Mouse (Mus musculus): Measurements from ENCODE around the gene Hist2h3c1.
"Not testable (repeated sequence)": the region's sequence is repeated elsewhere in the genome, so short reads cannot be mapped to it uniquely, and the experiment has no call there.

Hist2h3c1 gene

GRCm38 (mm10) chr3:96234914-96235313 lies 11.6 kb upstream of the Hist2h3c1 start:
- in situ Hi-C loops (cut with MseI, MboI): no loop called here

- in situ Hi-C loops (cut with MseI, MboI): no loop called here
Measured at GRCm38 (mm10) chr3:96235836-96236235, 10.6 kb upstream of the Hist2h3c1 start.

- in situ Hi-C loops (cut with MseI, MboI): no loop called here
Measured at GRCm38 (mm10) chr3:96236834-96237334, 9.6 kb upstream of the Hist2h3c1 start.

GRCm38 (mm10) chr3:96237335-96237903 lies 9.1 kb upstream of the Hist2h3c1 start:
- in situ Hi-C loops (cut with MseI, MboI): no loop called here

GRCm38 (mm10) chr3:96237904-96238511 lies 8.5 kb upstream of the Hist2h3c1 start:
- in situ Hi-C loops (cut with MseI, MboI): no loop called here

GRCm38 (mm10) chr3:96238954-96239793 lies 7.3 kb upstream of the Hist2h3c1 start, which contains the start of gene Hist2h3c2:
Gene Hist2h3c2 (minus strand): TSS chr3:96239127.
- in situ Hi-C loops (cut with MseI, MboI): not testable (repeated sequence)

- in situ Hi-C loops (cut with MseI, MboI): not testable (repeated sequence)
Measured at GRCm38 (mm10) chr3:96239949-96240798, 6.3 kb upstream of the Hist2h3c1 start, which contains the start of gene Hist2h2aa2. Gene Hist2h2aa2 (minus strand): TSS chr3:96240276.

GRCm38 (mm10) chr3:96240799-96241197 lies 5.7 kb upstream of the Hist2h3c1 start:
- in situ Hi-C loops (cut with MseI, MboI): no loop called here

- in situ Hi-C loops (cut with MseI, MboI): no loop called here
Measured at GRCm38 (mm10) chr3:96243921-96244572, 2.4 kb upstream of the Hist2h3c1 start.

- in situ Hi-C loops (cut with MseI, MboI): not testable (repeated sequence)
Measured at GRCm38 (mm10) chr3:96245003-96245886, 1.2 kb upstream of the Hist2h3c1 start, which contains the start of gene Hist2h2aa1. Gene Hist2h2aa1 (plus strand): TSS chr3:96245497.

GRCm38 (mm10) chr3:96246018-96246417 lies 467 bp upstream of the Hist2h3c1 start:
- in situ Hi-C loops (cut with MseI, MboI): not testable (repeated sequence)

GRCm38 (mm10) chr3:96247356-96248140 lies 1.1 kb downstream of the Hist2h3c1 start:
- in situ Hi-C loops (cut with MseI, MboI): no loop called here

GRCm38 (mm10) chr3:96248141-96249033 lies 1.9 kb downstream of the Hist2h3c1 start:
- in situ Hi-C loops (cut with MseI, MboI): no loop called here

GRCm38 (mm10) chr3:96249034-96249345 lies 2.5 kb downstream of the Hist2h3c1 start:
- in situ Hi-C loops (cut with MseI, MboI): no loop called here

GRCm38 (mm10) chr3:96250890-96251289 lies 4.4 kb downstream of the Hist2h3c1 start:
- in situ Hi-C loops (cut with MseI, MboI): no loop called here

GRCm38 (mm10) chr3:96251787-96252186 lies 5.3 kb downstream of the Hist2h3c1 start:
- in situ Hi-C loops (cut with MseI, MboI): no loop called here

- in situ Hi-C loops (cut with MseI, MboI): no loop called here
Measured at GRCm38 (mm10) chr3:96254683-96255355, 8.3 kb downstream of the Hist2h3c1 start.

Measured in mouse trophoblast stem cell (cell line).